ENCODE assay signal across 8 mouse cellular contexts in the genomic region with DNA sequence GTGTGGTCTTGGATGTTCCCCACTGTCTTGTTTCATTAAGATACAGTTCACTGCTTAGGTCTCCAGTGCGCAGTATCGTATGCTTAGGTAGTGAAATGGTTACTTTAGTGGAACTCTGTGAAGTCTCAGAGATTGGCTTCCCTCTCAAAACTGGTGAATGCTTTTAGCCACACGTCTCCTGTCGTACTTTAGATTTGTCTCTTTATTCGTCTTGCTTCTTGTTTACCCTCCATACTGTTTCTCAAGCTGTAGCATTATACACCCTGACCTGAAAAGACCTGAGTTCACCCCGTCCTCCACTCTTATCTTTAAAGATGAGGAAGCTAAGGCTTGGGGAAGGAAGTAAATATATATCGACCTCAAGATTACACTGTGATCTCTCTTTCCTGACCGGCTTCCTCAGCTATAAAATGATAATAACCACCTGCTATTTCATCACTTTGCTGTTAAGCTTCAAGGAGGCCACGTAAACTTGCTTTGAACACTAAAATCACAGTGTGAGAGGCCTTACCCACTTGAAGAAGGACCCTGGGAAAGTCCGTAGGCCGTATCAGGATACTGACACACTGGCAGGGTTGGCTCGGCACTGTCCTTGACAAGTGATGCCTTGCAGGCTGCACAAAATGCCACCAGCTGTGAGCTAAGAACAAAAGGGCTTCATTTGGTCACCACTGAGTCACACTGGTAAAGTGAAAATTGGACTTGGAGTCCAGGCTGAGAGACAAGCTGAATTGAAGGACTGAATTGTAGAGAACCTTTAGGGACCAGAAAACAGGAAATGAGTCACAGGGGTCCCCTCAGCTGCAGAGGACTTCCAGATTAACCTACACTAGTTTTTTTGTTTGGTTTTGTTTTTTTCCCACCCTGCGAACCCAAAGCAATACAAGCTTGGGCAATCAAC. TPM values are rescaled to one million over a fixed set of nuclear protein-coding genes. Genes with fewer than 3 reads are reported as not detected.
DNase-seq lines count a peak whose midpoint lies in the region; ATAC-seq and TF ChIP-seq lines count a peak whose summit lies in the region.

No protein-coding gene starts in this region.

- H3K27me3 ChIP-seq in heart, adult 2 months (ENCODE audit: control insufficient read depth, insufficient read depth, low read length) = no peaks in the 10 kb centered on the region
- no peaks in the 10 kb centered on the region for H3K27me3 ChIP-seq in forebrain, embryonic 11.5 days (ENCODE audit: control insufficient read depth, insufficient read depth, low read length)
- no peaks in the 10 kb centered on the region for H3K27me3 ChIP-seq in limb, embryonic 15.5 days
- no peaks in the 10 kb centered on the region for H3K27me3 ChIP-seq in stomach, postnatal 0 days (ENCODE audit: control insufficient read depth, insufficient read depth, low read length)

- no peak for TF ChIP-seq POLR2A in heart, adult 2 months (IDR thresholded peaks at IDR 0.05; ENCODE audit: insufficient read depth, low read depth, low read length)

- peak overlapping the region; percentile 89 for H3K4me2 ChIP-seq in forebrain, embryonic 11.5 days (ENCODE audit: low read depth, low read length, severe bottlenecking)
- H3K4me2 ChIP-seq in limb, embryonic 15.5 days = peak overlapping the region; percentile 91
- H3K4me2 ChIP-seq in stomach, postnatal 0 days (replicated peaks; ENCODE audit: low read depth) = peak overlapping the region; percentile 93

- intact Hi-C loops in heart, adult 2 months (cut with DNase I) = loop anchor here (10.0 kb wide), 1 partner anchor 182 kb away; no protein-coding TSS in a partner anchor

- peak overlapping the region; percentile 96 for H3K4me3 ChIP-seq in heart, adult 2 months
- H3K4me3 ChIP-seq in forebrain, embryonic 11.5 days (ENCODE audit: low read depth, low read length) = peak overlapping the region; percentile 79
- H3K4me3 ChIP-seq in limb, embryonic 15.5 days = peak overlapping the region; percentile 100
- peak overlapping the region; percentile 95 for H3K4me3 ChIP-seq in stomach, postnatal 0 days (ENCODE audit: low read depth, low read length)

- DNase-seq in heart, adult 2 months = peak; percentile 18 to 38
- DNase-seq in heart, adult 18-20 months = no peak
- peak; percentile 35 for DNase-seq in CD4-positive helper T cell, adult 2 months (ENCODE audit: low read depth, low spot score)
- no peak for DNase-seq in forebrain, embryonic 11.5 days (ENCODE audit: low spot score)
- DNase-seq in stomach, postnatal 0 days (ENCODE audit: low spot score) = no peak
- DNase-seq in adipocyte (ENCODE audit: low spot score) = no peak
- DNase-seq in kidney, adult 9 months = no peak

- H3K4me1 ChIP-seq in heart, adult 2 months (ENCODE audit: control insufficient read depth, insufficient read depth, low read length) = peaks cover 7% of the 10 kb centered on the region
- H3K4me1 ChIP-seq in forebrain, embryonic 11.5 days (replicated peaks; ENCODE audit: control insufficient read depth, insufficient read depth, low read length) = peaks cover 5% of the 10 kb centered on the region; the same call in 1 of the 2 replicates
- H3K4me1 ChIP-seq in limb, embryonic 15.5 days = peaks cover 21% of the 10 kb centered on the region
- peaks cover 4% of the 10 kb centered on the region; the same call in 1 of the 2 replicates for H3K4me1 ChIP-seq in stomach, postnatal 0 days (replicated peaks; ENCODE audit: control insufficient read depth, insufficient read depth)

- no peak for TF ChIP-seq EP300 in heart, adult 2 months (IDR thresholded peaks at IDR 0.05; ENCODE audit: insufficient read depth, low read depth, low read length)
- TF ChIP-seq EP300 in stomach, postnatal 0 days (optimal IDR thresholded peaks at IDR 0.05) = no peak

- peak overlapping the region; percentile 86 for H3K27ac ChIP-seq in heart, adult 2 months
- H3K27ac ChIP-seq in forebrain, embryonic 11.5 days (ENCODE audit: low read depth, low read length) = no peak overlapping the region
- peak overlapping the region; percentile 73; the same call in 1 of the 2 replicates for H3K27ac ChIP-seq in limb, embryonic 15.5 days
- peak overlapping the region; percentile 84; the same call in 1 of the 2 replicates for H3K27ac ChIP-seq in stomach, postnatal 0 days (replicated peaks)

- H3K79me2 ChIP-seq in heart, adult 2 months (replicated peaks; ENCODE audit: control insufficient read depth, insufficient read depth, low read length) = peaks cover 2% of the 10 kb centered on the region; the same call in 1 of the 2 replicates

- TF ChIP-seq CTCF in heart, adult 2 months (IDR thresholded peaks at IDR 0.05) = no peak
- TF ChIP-seq CTCF in stomach, postnatal 0 days (IDR thresholded peaks at IDR 0.05; ENCODE audit: low read depth) = no peak

- H3K9ac ChIP-seq in heart, adult 2 months (ENCODE audit: low read depth, low read length) = peak overlapping the region; percentile 8; the same call in 1 of the 2 replicates
- H3K9ac ChIP-seq in forebrain, embryonic 11.5 days (ENCODE audit: low read length) = peak overlapping the region; percentile 79
- peak overlapping the region; percentile 98; the same call in 1 of the 2 replicates for H3K9ac ChIP-seq in limb, embryonic 15.5 days
- H3K9ac ChIP-seq in stomach, postnatal 0 days (ENCODE audit: low read length) = peak overlapping the region; percentile 89; the same call in 1 of the 2 replicates

- no peak for ATAC-seq in forebrain, embryonic 11.5 days (replicated peaks; ENCODE audit: low FRiP score)
- no peak for ATAC-seq in limb, embryonic 15.5 days (ENCODE audit: insufficient number of reproducible peaks, low FRiP score, low TSS enrichment, low read depth)
- no peak for ATAC-seq in stomach, postnatal 0 days (ENCODE audit: low FRiP score, low TSS enrichment)

- WGBS in heart, adult 2 months = 31% methylated on average over 13 of the region's 13 CpGs
- WGBS in forebrain, embryonic 11.5 days = 74% methylated on average over 13 of the region's 13 CpGs
- WGBS in limb, embryonic 15.5 days = 65% methylated on average over 13 of the region's 13 CpGs
- WGBS in stomach, postnatal 0 days = 53% methylated on average over 13 of the region's 13 CpGs

- H3K9me3 ChIP-seq in forebrain, embryonic 11.5 days (ENCODE audit: control insufficient read depth, low read length) = no peaks in the 10 kb centered on the region
- H3K9me3 ChIP-seq in limb, embryonic 15.5 days = no peaks in the 10 kb centered on the region
- no peaks in the 10 kb centered on the region for H3K9me3 ChIP-seq in stomach, postnatal 0 days (ENCODE audit: control insufficient read depth, low read length)

- no peaks in the 10 kb centered on the region for H3K36me3 ChIP-seq in heart, adult 2 months (ENCODE audit: control insufficient read depth, insufficient read depth, low read length)
- peaks cover 7% of the 10 kb centered on the region for H3K36me3 ChIP-seq in forebrain, embryonic 11.5 days (ENCODE audit: control insufficient read depth, insufficient read depth, low read length)
- H3K36me3 ChIP-seq in limb, embryonic 15.5 days = peaks cover 61% of the 10 kb centered on the region
- peaks cover 14% of the 10 kb centered on the region for H3K36me3 ChIP-seq in stomach, postnatal 0 days (ENCODE audit: control insufficient read depth, insufficient read depth, low read length)

RNA-seq across cellular contexts. Expression of gene Lypla2, which starts 0.7 kb away (rescaled TPM):
- 10 to 100 TPM; 35.9 to 37.1 TPM for total RNA-seq in heart, adult 2 months (2021)
- polyA plus RNA-seq in heart, adult 2 months (2012; rRNA removed) = 52.2 and 55.1 TPM in 2 replicates
- 10 to 100 TPM; 36.6 to 37.8 TPM for total RNA-seq in heart, adult 18-20 months (2021)
- polyA plus RNA-seq in forebrain, embryonic 11.5 days (2014; fragmentation: Nextera tagmentation; extraction: Ambion mirVana) = 169 and 178 TPM in 2 replicates
- polyA plus RNA-seq in limb, embryonic 15.5 days (2015; fragmentation: Nextera tagmentation; extraction: Ambion mirVana) = 114 TPM in 2 replicates
- polyA plus RNA-seq in stomach, postnatal 0 days (2015; fragmentation: Nextera tagmentation; extraction: Ambion mirVana) = 88.6 and 89.6 TPM in 2 replicates

RNA-seq across cellular contexts. Expression of gene Gale, which starts 9.6 kb away (rescaled TPM):
- total RNA-seq in heart, adult 2 months (2021) = 1 to 10 TPM; 1.6 to 2.0 TPM
- 4.6 TPM in 2 replicates for polyA plus RNA-seq in heart, adult 2 months (2012; rRNA removed)
- 1 to 10 TPM; 1.8 to 2.7 TPM for total RNA-seq in heart, adult 18-20 months (2021)
- 29.9 and 32.5 TPM in 2 replicates for polyA plus RNA-seq in forebrain, embryonic 11.5 days (2014; fragmentation: Nextera tagmentation; extraction: Ambion mirVana)
- 58.2 and 66.7 TPM in 2 replicates for polyA plus RNA-seq in limb, embryonic 15.5 days (2015; fragmentation: Nextera tagmentation; extraction: Ambion mirVana)
- 161 and 166 TPM in 2 replicates for polyA plus RNA-seq in stomach, postnatal 0 days (2015; fragmentation: Nextera tagmentation; extraction: Ambion mirVana)

RNA-seq across cellular contexts. Expression of gene Pithd1, which starts 13.9 kb away (rescaled TPM):
- total RNA-seq in heart, adult 2 months (2021) = 10 to 100 TPM; 19.4 to 20.9 TPM
- polyA plus RNA-seq in heart, adult 2 months (2012; rRNA removed) = 19.0 and 29.2 TPM in 2 replicates
- 10 to 100 TPM; 22.1 to 25.1 TPM for total RNA-seq in heart, adult 18-20 months (2021)
- 64.9 and 67.6 TPM in 2 replicates for polyA plus RNA-seq in forebrain, embryonic 11.5 days (2014; fragmentation: Nextera tagmentation; extraction: Ambion mirVana)
- polyA plus RNA-seq in limb, embryonic 15.5 days (2015; fragmentation: Nextera tagmentation; extraction: Ambion mirVana) = 51.3 and 54.5 TPM in 2 replicates
- polyA plus RNA-seq in stomach, postnatal 0 days (2015; fragmentation: Nextera tagmentation; extraction: Ambion mirVana) = 40.1 and 40.7 TPM in 2 replicates

RNA-seq across cellular contexts. Expression of gene Hmgcl, which starts 26.9 kb away (rescaled TPM):
- total RNA-seq in heart, adult 2 months (2021) = 10 to 100 TPM; 72.6 to 80.4 TPM
- 71.9 and 96.9 TPM in 2 replicates for polyA plus RNA-seq in heart, adult 2 months (2012; rRNA removed)
- 10 to 100 TPM; 87.3 to 91.7 TPM for total RNA-seq in heart, adult 18-20 months (2021)
- 55.9 and 59.9 TPM in 2 replicates for polyA plus RNA-seq in forebrain, embryonic 11.5 days (2014; fragmentation: Nextera tagmentation; extraction: Ambion mirVana)
- 81.1 and 84.8 TPM in 2 replicates for polyA plus RNA-seq in limb, embryonic 15.5 days (2015; fragmentation: Nextera tagmentation; extraction: Ambion mirVana)
- 154 and 163 TPM in 2 replicates for polyA plus RNA-seq in stomach, postnatal 0 days (2015; fragmentation: Nextera tagmentation; extraction: Ambion mirVana)

RNA-seq across cellular contexts. Expression of gene Eloa, which starts 48.4 kb away (rescaled TPM):
- 10 to 100 TPM; 31.1 to 35.5 TPM for total RNA-seq in heart, adult 2 months (2021)
- polyA plus RNA-seq in heart, adult 2 months (2012; rRNA removed) = 11.0 and 17.7 TPM in 2 replicates
- 10 to 100 TPM; 33.8 to 34.4 TPM for total RNA-seq in heart, adult 18-20 months (2021)
- 41.0 and 43.9 TPM in 2 replicates for polyA plus RNA-seq in forebrain, embryonic 11.5 days (2014; fragmentation: Nextera tagmentation; extraction: Ambion mirVana)
- 47.0 and 47.7 TPM in 2 replicates for polyA plus RNA-seq in limb, embryonic 15.5 days (2015; fragmentation: Nextera tagmentation; extraction: Ambion mirVana)
- polyA plus RNA-seq in stomach, postnatal 0 days (2015; fragmentation: Nextera tagmentation; extraction: Ambion mirVana) = 21.5 and 22.9 TPM in 2 replicates

Comparison
In these comparisons a context has a peak if more than half of its experiments do, and no peak if none do; other contexts are left out.
1. DNase-seq: peak in heart, adult 2 months (2 of 2) and CD4-positive helper T cell, adult 2 months (single experiment); none in heart, adult 18-20 months (0 of 2), forebrain, embryonic 11.5 days (single experiment), stomach, postnatal 0 days (single experiment), adipocyte (single experiment) and kidney, adult 9 months (single experiment).
2. H3K9ac ChIP-seq: peak in every context shown above with its lines; median percentile 98 in limb, embryonic 15.5 days; 89 in stomach, postnatal 0 days; 79 in forebrain, embryonic 11.5 days; 8 in heart, adult 2 months.
3. Peak in every context shown above with its lines, with median percentiles within 50 percentile points of each other: H3K4me3 ChIP-seq and H3K4me2 ChIP-seq.